Mouse (Mus musculus) adrenal gland, adult (tissue): ENCODE results near the gene Asf1b.
"Not testable (repeated sequence)": the region's sequence is repeated elsewhere in the genome, so short reads cannot be mapped to it uniquely, and the experiment has no call there.

Experiments used
- DNase-seq, 2 experiments: peaks; one replicate each; pipeline ENCODE4 v3.0.0; 2022 to 2023; ENCODE audit warnings: low spot score in 1 of 2; ENCODE audit not compliant: inconsistent age in 2 of 2

Gene Asf1b

DNA sequence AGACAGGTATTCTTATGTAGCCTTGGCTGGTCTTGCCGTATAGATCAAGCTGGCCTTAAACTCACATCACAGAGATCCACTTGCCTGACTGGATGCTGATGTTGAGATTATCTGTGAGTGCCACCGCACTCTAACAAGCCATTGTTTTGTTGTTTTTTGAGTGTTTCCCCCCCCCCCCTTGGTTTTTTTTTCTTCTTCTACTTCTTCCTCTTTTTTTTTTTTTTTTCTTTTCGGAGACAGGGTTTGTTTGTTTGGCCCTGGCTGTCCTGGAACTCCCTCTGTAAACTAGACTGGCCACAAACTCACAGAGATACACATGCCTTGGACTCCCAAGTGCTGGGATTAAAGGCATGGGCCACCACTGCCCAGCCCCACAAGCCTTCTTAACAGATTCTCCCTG lies 38.7 kb downstream of the Asf1b start:
- DNase-seq, result no peak

DNA sequence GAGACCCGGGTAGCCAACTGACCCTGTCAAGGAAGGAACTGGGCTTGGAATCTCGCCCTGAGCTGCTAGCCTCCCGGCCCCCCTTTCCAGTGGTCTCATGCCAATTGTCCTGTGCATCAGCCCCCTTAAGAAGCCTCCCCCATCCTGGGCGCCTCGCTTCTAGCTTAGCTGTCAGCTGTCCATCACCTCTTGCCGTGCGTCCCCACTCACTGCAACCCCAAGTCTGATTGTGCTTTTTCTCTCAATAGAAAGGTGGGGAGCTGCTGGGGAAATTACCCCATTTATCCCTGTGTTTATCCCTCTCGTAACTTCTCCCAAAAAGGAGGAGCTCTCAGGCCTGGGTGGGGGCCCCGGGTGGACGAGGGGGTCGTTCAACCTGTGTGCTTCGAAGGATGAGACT lies 40.7 kb downstream of the Asf1b start:
- peak in 1 of 2 experiments; percentile 46 for DNase-seq

DNA sequence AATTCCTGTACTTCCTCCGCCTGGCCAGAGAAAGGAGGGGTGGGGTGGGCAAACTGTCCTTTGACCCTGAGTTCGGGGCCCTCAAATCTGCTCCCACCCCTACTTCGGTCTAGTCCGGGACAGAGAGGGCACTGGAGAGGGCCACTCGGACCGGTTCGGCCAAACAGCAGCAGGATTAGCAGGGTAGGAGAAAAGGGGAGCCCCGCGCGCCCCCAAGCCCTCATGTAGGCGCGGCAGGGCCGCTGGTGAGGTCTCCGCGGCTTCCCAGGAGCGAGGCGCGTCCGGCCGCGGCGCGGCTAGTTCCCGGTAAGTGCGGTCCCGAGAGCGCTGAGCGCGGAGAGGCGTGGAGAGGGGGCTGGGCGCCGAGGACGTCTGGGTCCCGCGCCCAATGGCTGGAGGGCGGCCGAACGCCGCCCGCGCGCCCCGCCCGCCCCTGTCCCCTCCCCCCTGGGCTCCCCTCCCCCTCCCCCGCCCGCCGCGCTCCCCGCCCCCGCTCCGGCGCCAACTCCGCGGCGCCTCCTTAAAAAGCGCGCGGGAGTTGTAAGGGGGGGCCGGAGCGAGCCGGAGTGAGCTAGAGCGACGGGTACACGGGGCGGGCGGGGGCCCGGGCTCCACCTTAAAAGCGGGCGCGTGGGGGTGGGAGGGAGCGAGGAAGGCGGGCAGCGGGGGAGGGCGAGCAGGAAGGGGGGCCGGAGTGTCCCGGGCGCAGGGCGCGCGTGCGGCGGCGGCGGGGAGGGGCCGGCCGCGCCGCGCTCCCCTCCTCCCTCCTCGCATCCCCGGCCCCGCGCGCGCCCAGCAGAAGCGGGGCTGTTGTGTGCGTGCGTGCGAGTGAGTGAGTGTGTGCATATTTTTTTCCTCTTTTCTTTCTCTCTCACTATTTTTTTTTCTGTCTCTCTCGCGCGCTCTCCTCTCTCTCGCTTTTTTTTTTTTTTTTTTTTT lies 41.5 kb downstream of the Asf1b start:
- peak; percentile 93 to 96 for DNase-seq

DNA sequence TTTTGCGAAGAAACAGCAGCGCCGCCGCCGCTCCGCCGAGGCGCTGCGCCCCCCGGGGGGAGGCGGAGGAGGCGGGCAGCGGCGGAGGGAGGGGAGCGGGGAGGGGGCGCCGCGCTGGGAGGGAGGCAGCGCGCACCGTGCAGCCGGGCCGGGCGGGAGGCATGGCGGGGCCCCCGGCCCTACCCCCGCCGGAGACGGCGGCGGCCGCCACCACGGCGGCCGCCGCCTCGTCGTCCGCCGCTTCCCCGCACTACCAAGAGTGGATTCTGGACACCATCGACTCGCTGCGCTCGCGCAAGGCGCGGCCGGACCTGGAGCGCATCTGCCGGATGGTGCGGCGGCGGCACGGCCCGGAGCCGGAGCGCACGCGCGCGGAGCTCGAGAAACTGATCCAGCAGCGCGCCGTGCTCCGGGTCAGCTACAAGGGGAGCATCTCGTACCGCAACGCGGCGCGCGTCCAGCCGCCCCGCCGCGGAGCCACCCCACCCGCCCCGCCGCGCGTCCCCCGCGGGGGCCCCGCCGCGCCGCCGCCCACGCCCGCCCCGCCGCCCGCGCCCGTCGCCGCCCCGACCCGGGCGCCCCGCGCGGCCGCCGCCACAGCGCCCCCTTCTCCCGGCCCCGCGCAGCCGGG lies 42.3 kb downstream of the Asf1b start, which contains the start of gene Samd1:
TSS of gene Samd1 (plus strand) at position 162 of the 631 bp plus-strand sequence.
- peak; percentile 70 to 80 for DNase-seq

DNA sequence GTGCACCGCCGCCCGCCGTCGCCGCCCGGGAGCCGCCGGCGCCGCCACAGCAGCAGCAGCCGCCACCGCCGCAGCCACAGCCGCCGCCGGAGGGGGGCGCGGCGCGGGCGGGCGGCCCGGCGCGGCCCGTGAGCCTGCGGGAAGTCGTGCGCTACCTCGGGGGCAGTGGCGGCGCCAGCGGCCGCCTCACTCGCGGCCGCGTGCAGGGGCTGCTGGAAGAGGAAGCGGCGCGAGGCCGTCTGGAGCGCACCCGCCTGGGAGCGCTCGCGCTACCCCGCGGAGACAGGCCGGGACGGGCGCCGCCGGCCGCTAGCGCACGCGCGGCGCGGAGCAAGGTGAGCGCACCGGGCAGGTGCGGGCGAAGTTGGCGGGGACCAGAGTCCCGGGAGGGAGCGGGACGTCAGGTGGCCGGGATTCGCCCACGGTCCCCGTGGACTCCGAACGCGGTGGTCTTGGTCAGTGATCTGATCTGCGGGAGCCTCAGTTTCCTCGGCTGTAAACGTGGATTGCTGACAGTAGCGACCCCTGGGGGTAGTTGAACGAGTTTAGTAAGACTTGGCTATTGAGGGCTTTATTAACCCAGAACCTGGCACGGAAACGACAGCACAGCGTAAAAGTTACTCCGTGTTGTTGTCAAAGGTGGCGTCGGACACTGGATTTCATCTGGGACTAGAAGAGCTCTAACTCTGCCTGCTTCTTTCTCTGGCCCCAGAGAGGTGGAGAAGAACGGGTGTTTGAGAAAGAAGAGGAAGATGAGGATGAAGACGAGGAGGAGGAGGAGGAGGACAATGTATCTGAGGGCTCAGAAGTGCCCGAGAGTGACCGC lies 43.1 kb downstream of the Asf1b start:
- DNase-seq, result peak; percentile 73 to 89

DNA sequence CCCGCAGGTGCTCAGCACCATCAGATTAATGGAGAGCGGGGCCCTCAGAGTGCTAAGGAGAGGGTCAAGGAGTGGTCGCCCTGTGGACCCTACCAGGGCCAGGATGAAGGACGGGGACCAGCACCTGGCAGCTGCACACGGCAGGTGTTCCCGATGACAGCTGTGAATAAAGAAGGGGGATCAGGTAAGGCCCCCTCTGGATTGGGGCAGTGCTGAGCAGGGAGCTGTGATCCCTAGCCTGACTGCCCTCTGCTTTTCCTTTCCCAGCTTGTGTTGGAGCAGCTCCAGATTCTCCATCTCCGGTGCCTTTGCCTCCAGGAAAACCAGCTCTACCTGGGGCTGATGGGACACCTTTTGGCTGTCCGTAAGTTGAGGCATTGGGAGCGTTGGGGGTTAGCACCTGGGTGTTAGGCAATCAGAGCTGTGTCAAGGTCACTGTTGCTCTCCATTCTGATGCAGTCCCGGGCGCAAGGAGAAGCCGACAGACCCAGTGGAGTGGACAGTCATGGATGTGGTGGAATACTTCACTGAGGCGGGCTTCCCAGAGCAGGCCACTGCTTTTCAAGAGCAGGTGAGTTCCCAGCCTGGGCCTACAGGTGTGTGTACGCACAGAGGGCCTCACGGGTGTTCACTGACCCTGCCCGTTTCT lies 43.9 kb downstream of the Asf1b start:
- peak; percentile 45 to 69 for DNase-seq

DNA sequence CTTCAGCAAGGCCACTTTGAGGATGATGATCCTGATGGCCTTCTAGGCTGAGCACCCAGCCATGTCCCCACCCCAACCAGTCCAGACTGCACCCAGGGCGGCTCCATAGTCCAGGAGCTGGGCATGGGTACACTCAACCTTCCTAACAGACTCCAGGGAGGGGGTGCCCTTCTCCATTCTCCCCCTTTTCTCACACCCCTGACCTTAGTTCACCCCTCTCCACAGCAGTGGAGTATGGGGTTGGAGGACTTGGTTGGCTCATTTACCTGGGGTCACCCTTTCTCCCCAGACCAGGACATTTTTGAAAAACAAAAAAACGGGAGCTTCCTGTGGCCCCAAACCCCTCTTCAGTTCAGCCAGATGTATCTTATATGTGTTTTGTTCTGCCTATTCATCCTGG lies 44.5 kb downstream of the Asf1b start:
- DNase-seq, result no peak

DNA sequence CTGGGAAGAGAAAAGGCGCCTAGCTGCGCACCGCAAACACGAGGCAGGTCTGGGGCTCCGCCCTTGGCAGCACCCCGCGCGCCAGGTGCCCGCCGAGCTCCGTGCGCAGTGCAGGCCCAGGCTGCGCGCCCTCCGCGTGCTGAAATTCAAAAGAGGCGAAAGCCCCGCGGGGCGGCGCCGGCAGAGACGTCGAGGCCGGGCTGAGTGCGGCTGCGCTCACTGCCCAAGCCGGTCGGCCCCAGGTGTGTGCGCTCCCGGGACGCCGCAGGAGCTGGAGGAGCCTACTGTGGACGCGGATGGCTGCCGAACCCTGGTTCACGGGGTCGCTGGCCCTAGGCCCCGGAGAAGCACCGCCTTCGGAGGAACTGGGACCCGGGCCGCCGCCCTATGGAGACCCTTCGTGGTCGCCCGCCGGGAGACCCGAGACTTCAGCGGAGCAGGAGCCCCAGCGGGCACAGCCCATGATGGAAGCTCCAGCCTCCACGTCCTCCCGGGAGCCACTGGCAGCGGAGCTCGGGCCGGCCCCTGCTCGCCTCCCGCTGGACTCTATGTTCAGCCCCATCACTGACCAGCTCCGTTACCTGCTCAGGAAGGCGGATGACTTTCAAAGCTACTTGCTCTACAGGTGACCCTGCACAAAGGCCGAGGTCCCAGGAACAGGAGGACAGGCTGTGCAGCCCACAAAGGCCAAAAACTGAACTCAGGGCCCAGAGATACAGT lies 46.1 kb downstream of the Asf1b start, which contains the start of gene 1700067K01Rik:
TSS of gene 1700067K01Rik (plus strand) at position 222 of the 720 bp plus-strand sequence.
- peak in 1 of 2 experiments; percentile 31 for DNase-seq

DNA sequence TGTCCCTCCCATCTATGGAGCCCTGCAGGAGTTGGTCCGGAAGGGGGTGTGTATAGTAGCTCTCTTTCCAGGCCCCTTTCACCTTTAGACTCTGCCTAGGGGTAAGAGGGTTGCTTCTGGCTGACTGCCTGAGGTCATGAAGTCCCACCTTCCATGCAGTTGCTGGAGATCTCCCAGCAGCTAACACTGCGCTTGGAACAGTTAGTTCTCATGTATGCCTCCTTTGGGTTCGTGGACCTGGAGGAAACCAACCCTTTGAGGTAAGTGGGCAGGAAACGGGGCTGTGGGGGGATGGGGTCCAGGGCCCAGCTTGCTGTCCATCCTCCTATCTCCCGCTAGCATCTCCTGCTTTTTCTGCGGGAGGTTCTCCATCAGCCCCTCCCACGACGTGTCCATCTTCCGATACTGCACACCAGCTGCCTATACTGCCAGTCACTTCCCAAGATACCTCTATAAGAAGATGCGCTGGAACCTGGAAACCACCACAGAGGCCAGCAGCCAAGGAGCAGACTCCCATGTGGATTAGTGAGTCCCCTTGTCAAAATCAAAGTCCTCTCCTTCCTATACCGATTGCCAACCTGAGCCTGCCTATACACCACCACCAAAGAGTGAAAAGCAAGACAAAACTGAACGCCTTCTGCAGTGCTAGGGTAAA lies 47.8 kb downstream of the Asf1b start:
- peak in 1 of 2 experiments; percentile 28 for DNase-seq

DNA sequence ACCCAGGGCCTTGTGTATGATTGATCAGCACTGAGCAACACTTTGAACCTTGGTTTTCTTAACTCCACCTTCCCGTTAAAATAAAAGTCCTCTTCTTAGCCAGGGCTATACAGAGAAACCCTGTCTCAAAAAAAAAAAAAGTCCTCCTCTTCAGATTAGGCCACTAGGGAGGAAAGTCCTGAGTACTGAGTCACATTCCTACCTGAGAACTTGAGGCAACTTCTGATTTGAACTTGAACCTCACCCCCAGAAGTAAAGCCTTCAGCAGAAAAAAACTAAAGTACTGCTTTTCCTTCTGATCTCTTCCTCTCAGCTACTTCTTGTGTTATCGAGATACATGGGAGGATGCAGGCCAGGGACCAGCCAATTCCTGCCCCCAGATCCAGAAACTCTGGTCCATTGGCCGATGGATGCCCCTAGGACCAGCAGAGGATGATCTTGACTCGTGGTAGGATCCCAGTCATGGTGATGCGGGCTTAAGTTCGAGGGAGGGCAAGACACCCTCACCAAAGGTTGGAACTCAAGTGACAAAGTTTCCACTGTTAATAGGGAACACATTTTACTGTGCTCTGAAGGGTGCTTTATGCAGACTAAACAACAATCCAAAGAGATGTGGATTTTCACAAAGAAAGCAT lies 48.4 kb downstream of the Asf1b start:
- DNase-seq, result peak in 1 of 2 experiments; percentile 55

DNA sequence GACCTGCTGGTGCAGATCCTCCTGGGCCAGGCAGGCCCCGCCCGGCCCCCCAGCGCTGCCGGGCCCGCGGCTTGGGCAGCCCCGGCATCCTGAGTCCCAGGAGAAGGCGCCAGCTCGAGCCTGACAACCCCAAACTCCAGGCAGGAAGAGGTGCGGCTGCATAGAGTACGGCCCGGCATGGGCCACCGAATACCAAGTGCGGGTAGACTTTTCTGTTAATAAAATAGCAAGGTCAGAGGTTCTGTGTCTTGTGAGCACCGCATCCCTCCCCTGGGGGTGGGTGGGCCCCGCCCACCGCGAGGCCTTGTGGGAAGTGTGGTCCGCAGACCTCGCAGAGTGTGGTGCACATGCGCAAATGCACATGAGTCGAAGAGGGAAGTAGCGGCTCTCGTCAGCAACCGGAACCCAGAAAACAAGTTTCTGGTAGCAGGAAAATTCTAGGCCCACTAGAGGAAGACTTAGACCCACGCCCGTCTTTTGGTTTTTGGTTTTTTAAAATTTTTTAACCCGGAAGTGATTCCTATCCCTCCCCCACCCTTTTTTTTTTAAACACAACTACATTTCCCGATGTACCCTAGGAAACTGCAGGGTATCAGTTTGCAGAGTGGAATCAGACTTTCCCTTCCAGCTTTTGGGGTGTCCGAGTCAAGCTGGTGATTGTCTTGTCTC lies 49.4 kb downstream of the Asf1b start:
- DNase-seq, result peak; percentile 97 to 98

DNA sequence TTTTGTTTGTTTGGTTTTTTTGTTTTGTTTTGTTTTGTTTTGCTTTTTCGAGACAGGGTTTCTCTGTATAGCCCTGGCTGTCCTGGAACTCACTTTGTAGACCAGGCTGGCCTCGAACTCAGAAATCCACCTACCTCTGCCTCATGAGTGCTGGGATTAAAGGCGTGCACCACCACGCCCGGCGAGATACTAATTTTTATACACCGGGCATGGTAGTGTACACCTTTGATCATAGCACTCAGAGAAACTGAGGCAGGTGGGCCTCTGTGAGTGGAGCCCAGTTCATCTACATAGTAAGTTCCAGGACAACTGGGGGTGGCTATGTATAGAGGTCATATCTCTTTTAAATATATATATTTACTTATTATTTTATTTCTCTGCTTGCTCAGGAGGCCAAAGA lies 50.2 kb downstream of the Asf1b start:
- not testable (repeated sequence) for DNase-seq

DNA sequence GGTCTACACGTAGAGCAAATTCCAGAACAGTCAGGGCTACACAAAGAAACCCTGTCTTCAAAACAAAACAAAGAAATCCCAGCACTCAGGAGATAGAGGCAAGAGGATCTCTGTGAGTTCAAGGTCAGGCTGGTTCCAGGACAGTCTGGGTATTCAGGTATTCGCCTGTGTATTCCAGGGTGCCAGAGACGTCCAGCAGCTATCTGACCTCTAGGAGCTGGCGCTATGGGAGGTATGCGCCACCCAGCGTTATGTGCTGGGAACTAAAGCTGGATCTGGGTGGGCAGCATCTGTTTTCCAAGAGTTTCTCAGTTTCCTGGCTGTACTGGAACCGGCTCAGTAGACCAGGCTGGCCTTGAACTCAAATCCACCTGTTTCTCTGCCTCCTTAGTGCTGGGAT lies 53.1 kb downstream of the Asf1b start:
- peak in 1 of 2 experiments; percentile 49 for DNase-seq

DNA sequence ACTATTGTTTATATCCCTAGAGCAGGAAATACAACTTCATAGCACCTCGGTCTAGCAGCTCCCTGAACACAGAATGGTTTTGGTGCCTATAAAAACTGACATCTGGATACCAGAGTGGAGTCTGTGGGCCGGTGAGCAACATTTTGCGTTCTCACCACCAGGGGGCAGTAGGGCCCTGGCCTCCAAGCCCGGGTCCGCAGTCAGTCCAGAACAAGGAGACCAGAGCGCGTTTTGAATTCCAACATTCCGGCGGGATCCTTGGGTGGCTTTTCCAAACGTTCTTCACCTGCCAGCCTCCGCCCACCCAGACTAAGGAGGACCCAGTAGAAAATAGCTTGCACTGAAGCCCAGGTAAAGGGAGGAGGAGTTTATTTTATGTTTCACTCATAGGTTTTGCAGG lies 54.6 kb downstream of the Asf1b start:
- DNase-seq, result peak; percentile 88 to 96

DNA sequence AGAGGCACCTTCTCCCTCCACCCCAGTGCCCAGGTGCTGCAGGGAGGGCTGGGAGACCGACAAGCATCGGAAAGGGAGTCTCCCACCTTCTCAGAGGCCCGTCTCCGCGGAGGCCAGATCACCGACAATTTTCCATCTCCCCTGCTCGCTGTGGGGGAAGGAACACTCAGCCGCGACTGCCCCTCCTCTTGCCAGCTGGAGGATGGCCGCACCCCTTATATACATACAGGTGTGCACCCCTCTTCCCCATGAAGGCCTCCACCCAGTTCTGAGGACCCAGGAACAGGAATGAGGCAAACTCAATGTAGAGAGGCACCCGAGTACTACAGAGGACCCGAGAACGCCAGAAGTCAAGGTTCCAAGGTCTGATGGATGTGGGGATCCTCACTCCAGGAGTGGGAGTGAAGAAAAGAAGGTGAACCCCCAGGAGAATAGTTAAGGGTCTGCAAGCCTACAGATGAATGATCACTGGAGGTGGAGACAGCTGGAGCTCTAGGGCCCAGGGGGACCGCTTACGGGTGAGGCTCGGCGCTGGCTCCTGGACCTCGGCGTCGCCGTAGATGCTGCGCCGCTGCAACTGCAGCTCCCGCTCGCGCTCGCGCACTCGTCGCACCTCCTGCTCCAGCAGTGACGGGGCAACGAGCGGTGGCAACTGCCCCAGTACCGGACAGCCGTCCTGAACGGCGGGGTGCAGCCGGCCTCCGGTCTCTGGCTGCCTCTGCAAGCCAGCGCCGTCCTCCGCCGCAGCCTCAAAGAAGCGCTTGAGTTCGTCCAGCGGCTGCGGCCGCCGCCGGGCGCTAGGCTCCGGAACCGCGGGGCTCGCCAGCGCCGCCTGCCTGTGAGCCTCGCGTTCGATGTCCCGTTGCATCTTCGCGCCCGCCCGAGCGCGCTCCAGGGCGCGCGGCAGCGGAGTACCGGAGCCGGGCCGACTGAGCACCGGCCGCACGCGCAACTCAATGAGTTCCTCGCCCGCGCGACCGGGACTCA lies 55.6 kb downstream of the Asf1b start:
- DNase-seq, result peak; percentile 79 to 93

DNA sequence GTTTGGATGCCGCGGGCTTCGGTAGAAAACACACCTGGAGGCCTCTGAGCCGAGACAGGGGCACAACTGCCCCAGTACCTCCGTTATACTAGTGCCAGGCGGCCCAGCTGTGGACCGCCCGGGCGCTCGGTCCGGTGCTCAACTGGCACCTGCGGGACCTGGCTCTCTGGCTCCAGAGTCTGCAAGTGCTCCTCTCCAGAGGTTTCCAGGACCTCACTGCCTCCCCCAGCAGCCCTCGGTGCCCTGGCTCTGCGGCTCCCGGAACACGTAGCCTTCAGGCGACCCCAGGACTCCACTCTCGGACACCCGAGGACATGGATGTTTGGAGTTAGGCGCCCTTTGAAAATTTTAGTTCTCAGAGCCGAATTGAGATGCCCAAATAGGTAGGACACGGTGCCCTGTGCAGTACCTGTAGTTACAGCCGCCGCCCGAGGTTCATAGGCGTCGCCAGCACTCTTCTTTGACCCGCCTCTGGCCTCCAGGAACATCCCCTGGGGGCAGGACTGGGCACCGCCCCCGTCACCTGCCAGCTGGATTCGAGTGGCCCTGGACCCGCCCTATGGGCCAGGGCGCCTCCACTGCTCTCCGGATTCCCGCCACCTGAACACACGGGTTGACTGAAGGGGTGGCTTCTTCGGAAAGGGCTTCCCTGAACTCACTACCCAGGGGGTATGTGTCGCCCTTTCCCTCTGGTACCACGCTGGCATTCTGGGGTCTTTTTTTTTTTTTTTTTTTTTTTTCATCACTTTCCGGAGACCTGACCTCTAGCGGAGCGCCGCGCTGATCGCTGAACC lies 56.6 kb downstream of the Asf1b start, which contains the start of gene 2210011C24Rik:
TSS of gene 2210011C24Rik (minus strand) at position 467 of the 794 bp plus-strand sequence.
- peak in 1 of 2 experiments; percentile 55 for DNase-seq
